Mouse (Mus musculus) embryo, embryonic 10.5 days (tissue): ENCODE results near the gene Kcnk13.

Experiments used
- DNase-seq: peaks from one replicate; pipeline ENCODE4 v3.0.0-alpha.2; 2015; ENCODE audit warnings: low spot score

Gene Kcnk13

DNA sequence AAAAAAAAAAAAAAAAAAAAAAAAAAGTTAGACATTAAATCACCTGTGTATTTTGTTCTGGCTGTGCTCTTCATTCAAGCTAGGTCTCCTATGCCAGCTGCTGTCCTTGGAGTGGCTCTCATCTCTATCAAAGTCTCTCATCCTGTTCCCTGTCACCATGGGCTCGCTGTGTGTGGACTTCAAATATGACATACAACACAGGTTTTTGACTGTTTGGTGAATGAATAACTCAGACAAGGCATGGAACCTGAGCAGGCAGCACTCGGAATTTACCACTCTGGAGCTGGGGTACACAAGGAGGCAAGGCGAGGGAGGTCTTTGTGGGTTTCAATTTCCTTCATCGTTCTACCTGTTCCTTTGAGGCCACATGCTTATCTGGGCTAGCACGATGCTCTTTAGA, 50.8 kb downstream of the Kcnk13 start:
- no peak for DNase-seq

DNA sequence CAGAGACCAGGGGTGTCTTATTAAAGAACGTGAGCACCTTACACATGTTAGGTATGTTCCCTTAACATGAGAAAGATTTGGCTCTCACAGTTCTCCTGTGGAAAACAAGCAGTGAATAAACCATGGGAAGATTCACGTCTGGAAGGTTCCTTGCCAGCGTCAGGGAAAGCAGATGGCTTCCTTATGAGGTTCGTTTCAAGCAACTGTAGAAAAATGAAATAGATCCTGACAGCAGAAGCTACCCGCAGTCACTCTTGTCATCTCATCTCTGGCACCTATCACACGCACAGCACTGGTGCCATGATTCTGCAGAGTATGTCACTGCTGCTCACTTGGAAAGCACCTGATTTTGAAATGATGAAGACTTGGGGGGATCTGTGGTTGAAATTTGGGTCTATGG, 53.4 kb downstream of the Kcnk13 start:
- no peak for DNase-seq

DNA sequence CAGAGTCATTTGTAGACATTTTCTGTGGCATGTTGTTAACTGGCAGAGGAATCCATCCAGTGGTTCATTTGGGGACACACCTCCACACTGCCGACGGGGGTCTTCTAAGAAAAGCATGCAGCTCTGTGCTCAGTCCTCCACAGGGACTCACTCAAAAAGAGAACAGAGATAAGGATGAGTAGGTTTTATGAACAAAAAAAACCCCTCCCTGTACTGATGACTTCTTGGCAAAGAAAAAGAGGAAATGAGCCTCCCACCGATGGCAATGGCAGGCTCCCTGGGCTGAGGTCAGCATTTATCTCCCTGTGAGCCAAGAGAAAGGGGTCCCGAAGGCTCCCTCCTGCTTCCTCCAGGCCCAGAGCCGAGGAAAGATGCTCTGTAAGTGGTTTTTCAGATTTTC, 58.2 kb downstream of the Kcnk13 start:
- no peak for DNase-seq

DNA sequence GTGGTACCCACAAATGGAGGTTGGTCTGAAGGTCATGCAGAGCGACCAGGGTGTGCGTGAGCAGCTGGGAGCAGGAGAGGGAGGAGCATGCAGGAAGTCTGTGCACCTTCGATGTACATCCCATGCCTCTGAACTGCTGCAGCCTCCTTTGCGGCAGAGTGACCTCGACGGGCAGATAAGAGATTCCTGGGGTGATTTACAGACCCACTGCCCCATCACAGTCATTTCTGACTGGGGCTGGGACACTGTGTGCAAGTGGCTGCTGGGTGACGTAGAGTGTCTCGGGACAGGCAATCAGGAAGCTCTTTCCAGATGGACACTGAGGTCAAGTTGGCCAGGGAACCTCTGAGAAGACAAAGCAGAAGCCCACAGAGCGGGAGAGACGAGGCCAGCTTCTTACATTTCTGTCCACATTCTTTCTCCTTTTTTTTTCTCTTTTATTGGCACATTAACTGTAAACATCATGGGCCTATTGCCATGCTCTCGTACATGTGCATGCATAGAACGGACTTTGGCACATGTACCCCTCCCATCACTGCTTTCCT, 59.6 kb downstream of the Kcnk13 start:
- DNase-seq, result no peak

DNA sequence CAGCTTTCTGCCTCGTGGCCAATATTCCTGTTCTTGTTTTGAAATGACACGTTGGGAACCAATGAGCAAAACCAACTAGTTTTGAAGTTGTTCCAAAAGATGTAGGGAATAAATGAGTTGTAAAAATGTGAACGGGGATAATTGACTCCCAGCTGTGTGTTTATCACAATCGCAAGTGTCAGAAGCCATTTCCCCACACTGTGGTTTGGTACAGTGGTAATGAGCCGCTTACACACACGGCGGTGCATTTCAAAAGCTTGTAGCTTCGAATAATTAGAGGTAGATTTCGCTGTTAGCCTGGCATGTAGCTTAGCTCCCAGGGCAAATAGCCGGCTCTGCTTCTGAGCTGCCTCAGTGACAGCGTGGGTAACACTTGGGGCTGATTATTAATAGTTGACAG, 61.4 kb downstream of the Kcnk13 start:
- DNase-seq, result no peak

DNA sequence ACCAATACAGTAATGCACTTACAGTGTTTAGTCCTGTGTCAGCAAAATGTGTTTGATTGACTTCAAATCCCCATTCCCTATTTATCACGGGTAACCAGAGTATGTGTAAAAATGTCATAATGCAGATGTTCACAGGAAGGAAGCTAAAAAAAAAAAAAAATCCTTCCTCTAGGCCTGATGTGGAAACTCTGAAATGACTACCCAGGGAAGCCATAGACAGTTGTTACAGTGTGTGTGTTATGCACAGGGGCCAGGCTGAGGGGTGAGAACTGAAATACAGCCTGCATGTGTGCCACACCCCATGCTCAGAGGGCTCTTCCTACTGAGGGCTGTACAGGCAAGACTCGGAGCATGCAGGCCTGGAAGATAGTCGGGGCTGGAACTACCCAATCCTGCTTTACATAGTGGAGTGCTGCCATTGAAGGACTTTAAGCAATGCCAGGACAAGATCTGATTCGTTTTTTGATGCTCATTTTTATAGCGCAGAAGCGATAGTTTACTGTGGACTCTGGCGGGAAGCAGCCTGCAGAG, 62.5 kb downstream of the Kcnk13 start:
- DNase-seq, result no peak

DNA sequence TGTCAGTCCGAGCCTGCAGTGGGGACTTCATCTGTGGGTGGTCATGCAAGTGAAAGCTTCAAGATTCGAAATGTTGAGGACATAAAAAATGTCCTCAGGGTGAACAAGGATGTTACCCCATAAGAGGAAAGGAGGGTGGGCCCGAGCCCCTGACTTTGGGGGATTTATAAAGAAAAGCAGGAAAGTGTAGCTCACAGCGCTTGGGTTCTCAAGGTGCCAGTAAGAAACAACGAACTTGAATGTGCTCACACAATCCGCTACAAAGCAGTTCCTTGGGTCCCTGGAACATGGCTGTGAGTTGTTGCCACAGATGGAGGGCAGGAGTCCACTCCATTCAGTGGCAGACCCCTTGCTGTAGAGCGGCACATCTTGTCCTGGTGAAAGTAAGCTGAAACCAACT, 63.0 kb downstream of the Kcnk13 start:
- no peak for DNase-seq

DNA sequence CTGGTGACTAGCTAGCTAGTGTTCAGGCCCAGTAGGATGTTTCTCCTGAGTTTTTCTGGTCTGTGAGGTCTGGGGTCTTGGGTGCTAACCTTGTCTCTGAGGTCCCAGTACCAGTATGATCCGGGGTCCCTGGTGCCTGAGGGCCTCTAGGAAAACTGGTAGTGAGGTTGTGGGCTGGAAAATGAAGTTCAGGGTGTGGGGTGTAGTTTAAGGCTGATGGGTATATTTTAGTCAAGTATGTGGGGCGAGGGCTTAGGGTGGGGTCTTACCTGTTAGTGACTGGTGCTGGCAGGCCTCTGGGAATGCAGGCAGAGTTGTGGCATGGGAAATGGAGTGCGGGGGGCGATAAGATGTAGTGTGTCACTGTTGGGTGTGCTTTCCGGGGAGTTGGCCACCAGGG, 67.4 kb downstream of the Kcnk13 start:
- DNase-seq, result no peak

DNA sequence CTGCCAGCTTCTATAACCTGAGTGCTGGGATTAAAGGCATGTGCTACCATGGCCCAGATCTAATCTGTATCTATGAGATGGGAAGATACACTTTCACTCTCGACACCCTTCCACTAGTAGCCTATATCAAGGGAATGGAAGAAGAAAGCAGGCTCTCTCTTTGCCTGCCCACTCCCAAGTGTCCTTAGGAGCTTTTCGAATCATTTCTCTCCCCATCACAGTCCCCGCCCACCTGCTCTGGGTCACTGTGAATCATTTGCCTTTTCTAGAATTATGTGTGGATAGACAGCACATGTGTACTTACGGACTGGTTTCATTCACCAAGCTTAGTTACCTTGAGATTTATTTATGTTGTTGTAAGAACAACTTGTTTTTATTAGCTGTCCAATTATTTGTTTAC, 68.2 kb downstream of the Kcnk13 start:
- DNase-seq, result no peak

DNA sequence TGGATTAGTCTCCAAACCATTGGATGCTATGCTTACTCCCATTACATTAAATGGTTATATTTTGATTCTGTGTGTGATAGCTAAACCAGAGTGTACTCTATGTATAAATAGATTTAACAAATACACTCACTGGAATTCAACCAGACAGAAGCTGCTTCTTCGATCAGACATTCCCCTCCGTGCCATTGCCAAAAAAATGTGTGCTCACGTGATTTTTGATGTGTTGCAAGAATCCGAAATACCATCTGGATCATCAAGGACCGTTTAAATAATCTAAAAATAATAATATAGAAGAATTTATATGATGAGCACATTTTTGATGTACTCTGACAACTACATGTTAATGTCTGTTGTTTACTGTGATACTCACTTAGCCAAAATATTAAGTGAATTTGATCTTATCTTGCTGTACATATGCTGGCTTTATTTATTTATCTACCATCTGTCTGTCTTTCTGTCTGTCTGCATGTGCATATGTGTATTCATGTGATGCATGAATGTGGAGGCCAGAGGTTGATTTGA, 74.5 kb downstream of the Kcnk13 start:
- no peak for DNase-seq

DNA sequence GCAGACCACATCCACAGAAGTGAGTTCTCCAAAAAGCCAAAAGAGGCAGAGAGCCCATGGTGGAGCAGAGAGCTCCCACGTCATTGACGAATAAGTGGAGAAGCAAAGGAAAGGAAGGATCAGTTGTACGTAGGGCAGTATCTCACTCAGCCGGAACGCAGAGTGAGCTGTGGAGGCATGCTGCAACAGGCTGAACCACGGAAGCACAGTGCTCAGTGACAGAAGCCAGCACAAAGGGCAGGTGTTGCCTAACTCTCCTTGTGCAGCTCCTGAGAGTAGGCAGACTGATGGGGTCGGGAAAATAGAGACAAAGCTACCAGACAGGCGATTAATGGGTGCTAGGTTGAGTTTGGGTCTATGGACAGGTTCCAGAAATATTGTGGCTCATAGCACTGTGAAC, 77.8 kb downstream of the Kcnk13 start:
- DNase-seq, result no peak

DNA sequence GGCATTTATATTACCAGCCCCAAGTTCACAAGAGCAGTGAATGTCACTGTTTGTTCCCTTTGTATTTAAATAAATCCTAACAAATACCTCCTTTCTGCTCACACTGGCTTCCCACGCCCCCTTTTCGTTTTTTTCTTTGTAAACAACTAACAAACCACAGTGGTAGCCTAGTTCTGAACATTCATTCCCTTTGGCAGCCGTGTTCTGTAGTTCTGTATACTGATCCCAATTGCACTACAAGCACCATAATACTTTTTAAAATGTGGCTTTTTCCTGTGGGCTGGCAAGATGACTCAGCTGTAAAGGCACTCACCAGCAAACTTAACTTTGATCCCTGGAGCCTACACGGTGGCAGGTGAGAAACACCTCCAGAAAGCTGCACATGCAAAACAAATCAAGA, 80.4 kb downstream of the Kcnk13 start:
- DNase-seq, result no peak

DNA sequence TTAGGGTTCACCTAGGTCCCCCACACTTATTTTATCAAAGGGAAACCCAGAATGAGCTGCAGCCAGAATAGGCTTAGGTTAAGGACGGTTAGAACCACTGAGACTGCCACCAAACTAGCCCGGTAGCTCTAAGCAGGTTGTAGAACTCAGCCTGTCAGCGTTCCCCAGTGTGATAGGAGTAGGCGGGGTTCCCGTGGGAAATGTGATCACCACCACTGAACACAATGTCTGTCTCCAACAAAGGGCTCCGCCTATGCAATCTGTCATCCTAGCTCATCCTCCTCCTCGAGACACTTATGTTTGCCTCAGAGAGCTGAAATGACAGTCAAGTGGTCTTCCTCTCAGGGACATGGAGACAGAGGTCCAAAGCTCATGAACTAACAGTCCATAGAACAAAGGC, 86.3 kb downstream of the Kcnk13 start:
- DNase-seq, result no peak

DNA sequence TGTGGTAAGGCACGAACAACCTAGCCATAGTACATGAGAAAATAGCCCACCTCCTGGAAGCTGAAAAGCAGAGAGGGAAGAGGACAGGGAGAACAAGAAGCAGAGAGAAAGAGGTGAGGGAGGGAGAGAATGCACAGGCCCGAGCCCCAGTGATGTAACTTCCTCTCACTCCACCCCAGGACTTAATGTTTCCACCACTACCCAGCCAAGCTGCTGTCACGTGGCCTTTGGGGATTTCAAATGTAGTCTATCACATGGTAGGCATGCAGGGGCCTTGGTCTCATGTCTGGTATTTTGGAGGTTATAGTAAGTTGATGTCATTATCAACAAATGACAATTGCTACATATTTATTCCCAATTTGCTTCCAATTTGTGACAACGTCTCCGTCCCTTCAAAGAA, 89.3 kb downstream of the Kcnk13 start:
- DNase-seq, result no peak

DNA sequence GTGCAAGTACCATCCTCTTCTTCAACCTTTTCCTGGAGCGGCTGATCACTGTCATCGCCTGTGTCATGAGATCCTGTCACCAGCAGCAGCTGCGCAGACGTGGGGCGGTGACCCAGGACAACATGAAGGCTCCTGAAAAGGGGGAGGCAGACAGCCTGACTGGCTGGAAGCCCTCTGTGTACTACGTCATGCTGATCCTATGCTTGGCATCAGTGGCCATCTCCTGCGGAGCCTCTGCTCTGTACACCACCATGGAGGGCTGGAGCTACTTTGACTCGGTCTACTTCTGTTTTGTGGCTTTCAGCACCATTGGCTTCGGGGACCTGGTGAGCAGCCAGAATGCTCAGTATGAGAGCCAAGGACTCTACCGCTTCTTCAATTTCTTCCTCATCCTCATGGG, 96.8 kb downstream of the Kcnk13 start:
- DNase-seq, result no peak

DNA sequence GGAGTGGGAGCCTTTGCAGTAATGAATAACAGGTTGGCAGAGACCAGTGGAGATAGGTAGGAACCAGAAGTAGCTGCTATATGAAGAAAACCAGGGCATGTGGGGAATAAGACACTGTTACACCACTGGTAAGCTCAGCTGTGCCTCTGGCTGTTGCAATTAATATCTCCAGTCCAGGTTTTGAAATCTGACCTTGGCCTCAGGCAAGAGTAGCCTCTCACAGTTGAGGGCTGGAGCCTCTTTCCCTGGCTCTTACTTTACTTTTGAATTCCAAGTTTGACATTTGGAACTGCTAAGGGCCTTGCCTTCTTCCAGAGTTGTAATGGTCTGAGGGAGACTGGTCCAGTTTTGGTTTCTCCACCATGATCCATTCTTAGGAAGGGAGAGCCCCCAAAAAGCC, 97.5 kb downstream of the Kcnk13 start:
- DNase-seq, result no peak

DNA sequence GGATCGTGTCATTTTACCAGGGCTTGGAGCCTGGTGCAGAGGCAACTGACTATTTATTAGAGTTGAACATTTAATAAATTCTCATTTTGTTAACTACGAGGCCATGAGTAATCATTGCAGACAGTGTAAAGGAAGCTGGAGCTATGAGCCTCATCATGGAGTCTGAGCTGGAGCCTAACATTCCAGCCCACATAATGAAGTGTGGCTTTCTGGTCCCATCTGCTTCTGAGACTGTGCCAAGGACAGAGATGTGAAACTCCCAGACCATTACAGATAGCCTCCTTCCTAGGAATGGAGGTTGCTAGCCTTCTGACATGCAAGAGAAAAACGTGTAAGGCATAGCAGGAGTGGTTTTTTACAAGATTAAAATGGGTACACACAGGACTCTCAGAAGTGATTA, 98.3 kb downstream of the Kcnk13 start:
- DNase-seq, result no peak

DNA sequence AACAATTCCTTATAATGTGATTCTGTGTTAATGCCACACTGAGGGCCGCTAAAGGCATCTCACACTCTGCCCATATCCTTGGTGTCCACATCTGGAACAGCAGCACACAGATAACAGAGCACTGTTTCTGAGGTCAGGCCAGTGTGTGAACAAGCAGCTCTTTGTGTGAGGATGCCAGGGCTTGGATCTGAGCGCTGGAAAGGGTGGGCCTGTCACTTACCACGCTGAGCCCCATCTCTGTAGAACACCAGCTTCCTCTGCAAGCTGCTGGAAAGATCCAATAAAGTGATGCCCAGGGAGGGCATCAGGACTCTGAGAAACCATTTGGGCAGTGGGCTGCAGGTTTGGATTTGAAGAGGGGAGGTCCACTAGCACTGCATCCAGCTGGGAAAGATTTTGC, 100.8 kb downstream of the Kcnk13 start:
- no peak for DNase-seq

DNA sequence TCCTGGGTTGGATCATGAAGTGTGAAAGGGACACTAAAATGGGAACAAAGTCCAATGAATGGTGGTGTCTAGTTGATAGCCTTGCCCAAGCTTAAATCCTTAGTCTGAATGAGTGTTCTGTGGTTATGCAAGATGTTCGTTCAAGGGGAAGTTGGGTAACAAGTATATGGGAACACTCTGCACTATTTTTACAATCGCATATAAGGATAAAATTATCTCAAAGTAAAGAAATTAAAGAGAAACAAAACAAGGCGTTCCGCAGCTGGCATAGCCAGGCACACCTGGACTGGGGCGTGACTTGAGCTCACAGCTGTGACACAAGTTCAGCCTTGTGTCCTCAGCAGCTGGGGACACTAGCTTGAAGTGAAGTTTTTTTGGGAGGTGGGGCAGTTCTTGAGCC, 103.2 kb downstream of the Kcnk13 start:
- no peak for DNase-seq

DNA sequence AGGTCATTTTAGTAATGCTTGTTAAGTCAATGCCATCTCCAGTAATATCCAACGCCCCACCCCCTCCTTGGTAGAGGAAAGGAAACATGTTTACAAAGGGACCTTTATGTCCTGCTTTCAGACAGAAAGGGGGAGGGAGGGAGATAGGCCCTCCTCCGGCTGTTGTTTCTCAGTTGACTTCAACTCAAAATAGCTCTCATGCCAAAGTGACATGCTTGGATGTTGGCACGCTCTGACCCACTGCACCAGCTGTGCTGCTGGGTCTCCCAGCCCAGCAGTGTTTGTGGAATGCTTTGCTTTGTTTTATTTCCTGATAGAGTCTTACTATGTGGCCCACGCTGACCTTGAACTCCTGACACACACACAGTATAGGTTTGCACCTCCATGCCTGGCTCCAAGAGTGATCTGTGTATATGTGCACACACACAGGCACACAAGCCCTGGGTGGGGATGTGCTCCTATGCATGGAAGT, 108.9 kb downstream of the Kcnk13 start:
- DNase-seq, result peak; percentile 36

DNA sequence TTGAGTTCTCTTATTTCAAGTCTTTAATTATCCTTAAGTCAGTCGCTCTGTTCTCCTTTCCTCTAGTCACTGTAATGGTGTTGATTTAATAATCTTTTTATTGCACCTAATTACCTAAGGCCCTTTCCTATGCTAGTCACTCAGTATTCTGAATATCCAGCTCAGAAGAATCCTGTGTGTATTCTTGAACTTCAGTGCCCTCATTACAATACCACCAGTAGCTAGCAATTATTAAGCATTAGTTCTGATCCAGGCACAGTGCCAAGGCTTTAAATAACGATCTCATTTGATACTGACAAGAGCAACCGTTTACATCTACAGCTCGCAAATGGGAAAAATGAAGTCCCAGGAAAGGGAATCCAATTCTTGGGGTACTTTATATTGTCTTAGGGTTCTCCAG, 111.4 kb downstream of the Kcnk13 start:
- no peak for DNase-seq

DNA sequence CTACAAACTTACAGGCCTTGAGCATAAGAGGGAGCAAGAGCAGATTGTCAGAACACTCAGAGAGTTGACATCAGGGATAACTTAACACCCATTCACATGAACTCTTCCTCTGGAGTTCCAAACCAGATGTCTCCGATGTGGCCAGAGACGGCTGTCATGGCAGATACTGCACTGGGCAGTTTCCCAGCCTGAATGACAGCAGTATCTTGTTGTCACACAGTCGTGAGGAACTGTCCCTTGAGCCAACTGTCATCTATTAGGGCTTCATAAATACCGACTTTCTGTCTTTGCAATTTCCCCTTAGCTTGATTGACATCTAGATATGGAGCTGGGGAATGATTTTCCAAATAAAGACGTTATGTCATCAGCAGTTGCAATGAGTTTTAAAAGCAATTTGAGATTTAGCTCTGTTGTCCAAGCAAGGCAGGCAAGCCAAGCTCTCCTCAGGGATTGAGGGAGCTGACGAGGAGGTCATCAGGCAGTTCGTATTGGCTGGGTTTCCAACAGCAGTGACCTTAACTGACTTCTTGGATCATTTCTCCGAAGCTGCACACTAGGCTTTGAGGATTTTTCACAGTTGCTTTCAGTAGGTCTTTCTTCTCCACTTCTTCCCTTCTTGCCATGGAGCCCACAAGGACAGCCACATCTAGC, 115.5 kb downstream of the Kcnk13 start:
- DNase-seq, result no peak

DNA sequence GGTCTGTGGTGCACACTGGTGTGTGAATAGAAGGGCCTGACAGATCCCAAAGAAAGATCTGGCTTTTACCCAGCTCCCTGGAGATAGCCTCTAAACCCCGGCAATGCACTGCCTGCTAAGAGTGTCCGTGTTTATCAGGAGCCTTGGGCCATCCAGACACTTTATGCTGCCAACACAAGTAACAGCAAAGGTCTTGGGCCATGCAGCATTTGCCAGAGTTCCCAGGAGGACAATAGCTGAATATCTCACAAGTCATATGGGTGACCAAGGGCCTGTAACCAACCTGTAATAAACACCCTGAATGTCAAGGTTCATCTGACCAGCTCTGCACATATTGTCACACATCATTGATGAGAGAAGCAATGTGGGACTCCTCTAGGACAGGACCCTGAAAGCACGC, 123.7 kb downstream of the Kcnk13 start:
- DNase-seq, result no peak

DNA sequence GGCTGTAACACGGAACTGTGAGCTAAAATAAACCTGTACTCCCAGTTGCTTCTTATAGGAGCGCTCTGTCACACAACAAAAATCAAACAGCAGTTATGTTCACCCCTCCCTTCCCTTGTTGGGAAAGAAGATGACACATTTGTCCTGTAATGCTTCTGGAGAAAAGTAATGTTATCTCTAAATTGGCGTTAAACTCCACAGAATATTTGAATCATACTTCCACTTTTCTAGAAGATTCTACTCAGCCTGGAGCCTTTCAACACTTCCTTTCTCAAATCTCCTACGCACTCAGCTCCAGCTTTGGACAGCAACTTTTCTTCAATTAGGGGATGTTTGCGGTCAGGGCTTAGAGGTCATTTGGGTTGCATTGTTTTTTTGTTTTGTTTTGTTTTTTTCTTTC, 125.0 kb downstream of the Kcnk13 start:
- no peak for DNase-seq
